Mouse (Mus musculus) A20 (cell line): ENCODE data around the gene Gm14151.
A peak's percentile ranks its signal among the peaks of the same experiment; 100 is the strongest.
"Not testable (repeated sequence)": the region's sequence is repeated elsewhere in the genome, so short reads cannot be mapped to it uniquely, and the experiment has no call there.

Source experiments
- DNase-seq: peaks from one replicate; pipeline ENCODE4 v3.0.0-alpha.2; 2011; ENCODE audit warnings: low read depth, low spot score

Gene Gm14151

GRCm38 (mm10) chr2:151092250-151092649 lies at the start of gene Gm14151:
Gene Gm14151 (minus strand): TSS chr2:151092350.
- not testable (repeated sequence) for DNase-seq

- DNase-seq: not testable (repeated sequence)
Measured at GRCm38 (mm10) chr2:151097945-151098344, 5.8 kb upstream of the Gm14151 start, which contains the start of gene Gm14147. Gene Gm14147 (plus strand): TSS chr2:151098245.

DNA sequence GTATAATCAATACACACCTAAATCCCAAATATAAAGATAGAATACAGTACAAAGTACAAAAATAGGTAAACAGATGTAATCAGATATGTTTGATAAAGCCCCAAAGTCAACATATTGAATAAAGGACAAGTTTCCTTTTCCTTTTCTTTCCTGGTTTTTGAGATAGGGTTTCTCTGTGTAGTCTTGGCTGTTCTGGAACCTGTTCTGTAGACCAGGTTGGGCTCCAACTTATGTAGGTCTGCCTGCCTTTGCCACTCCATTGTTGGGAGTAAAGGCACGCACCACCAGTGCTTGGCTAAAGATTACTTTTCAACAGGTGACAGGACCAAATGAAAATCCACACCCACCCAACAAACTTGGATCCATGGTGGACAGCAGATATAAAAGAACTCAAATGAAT lies 35.5 kb downstream of the Gm14151 start:
- DNase-seq: no peak

- no peak for DNase-seq
Measured at GRCm38 (mm10) chr2:151040411-151040810, 51.7 kb downstream of the Gm14151 start.

DNA sequence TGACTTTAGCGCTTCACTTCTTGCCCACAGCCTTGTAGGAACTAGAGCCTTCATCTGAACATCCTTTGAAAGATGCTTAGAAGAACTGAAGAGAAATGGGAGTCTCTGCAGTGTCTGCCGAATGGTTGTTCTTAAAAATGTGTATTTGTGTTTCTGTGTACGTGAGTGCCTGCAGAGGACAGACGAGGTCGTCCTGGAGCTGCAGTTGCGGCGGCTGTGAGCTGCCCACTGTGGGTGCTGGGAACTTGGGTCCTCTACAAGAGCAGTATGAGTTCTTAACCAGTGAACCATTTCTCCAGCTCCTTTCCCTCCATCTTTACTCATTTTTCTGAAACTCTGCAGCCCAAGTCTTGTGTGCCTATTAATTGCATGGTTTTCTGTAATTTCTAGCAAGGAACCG lies 52.4 kb downstream of the Gm14151 start:
- no peak for DNase-seq

DNA sequence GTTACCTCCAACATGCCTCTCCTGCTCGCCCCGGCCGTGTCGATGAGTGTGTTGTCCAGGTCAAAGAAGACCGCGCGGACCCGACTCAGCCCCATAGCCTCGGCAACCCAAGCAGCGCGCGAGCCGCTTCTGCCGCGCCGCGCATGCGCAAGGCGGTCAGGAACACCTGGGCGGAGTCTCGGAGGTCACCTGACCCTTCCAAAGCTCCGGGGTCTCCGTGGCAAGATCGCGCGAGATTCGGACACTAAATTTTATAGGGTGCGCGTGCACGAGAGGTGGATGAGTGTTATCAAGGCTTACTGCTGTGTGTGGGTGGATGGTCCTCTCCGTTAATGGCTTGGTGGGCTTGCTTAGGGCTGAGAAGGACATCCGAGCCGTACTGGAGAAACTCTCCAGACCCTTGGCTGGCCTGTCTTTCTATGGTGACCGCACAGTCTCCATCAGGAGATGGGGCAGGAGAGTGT lies 52.9 kb downstream of the Gm14151 start, which contains the start of the genes Ninl and Nanp:
Gene Ninl, minus strand, starts transcription at position 151 of the 464 bp plus-strand sequence.
Gene Nanp, minus strand, starts transcription at position 167 of the 464 bp plus-strand sequence.
- peak; percentile 97 for DNase-seq

- DNase-seq: peak; percentile 71
Measured at GRCm38 (mm10) chr2:151038811-151039222, 53.3 kb downstream of the Gm14151 start.

DNA sequence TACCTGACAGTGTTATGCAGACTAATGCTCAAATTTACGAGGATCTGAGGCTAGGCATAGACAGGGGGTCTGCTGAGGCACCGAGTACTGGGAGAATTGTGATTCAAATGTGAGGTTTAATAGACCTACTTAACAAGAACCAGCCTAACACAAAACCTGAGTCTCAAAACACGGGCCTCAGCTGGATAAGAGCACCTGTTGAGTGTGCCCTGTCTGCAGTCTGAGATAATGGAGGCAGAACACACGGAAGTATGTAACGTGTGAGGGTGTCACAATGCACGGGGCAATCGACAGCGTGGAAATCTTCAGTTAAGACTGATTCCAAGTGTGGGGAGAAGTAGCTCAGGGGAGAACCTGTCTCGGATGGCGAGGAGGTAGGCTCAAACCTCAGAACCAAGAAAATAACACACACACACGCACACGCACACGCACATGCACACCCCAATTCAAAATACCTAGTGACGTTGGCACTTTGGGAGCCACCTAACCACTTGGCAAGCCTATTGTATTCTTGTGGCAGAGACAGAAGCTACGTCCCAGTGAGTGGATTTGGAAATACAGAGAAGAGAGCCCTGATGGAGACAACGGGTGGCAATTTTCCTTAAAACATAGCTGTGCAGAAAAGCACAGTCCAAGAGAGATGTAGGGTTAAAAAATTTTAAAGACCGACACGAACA lies 54.1 kb downstream of the Gm14151 start:
- peak; percentile 30 for DNase-seq

GRCm38 (mm10) chr2:151037292-151037691 lies 54.9 kb downstream of the Gm14151 start:
- DNase-seq: no peak
